Mouse (Mus musculus) lung, adult 2 months (tissue): ENCODE measurements around the gene Hsph1.

Experiments used
- CTCF ChIP-seq: fragments of 200-500 bp; IDR thresholded peaks from 2 replicates; pipeline ENCODE4 v1.5.1; 2011; ENCODE audit warnings: mild to moderate bottlenecking, low read length, control low read depth; ENCODE audit not compliant: insufficient read depth
- POLR2A ChIP-seq: fragments of 200-500 bp; IDR thresholded peaks from 2 replicates; pipeline ENCODE4 v1.6.1; 2011; ENCODE audit warnings: low read depth, mild to moderate bottlenecking, control low read depth, low read length, borderline replicate concordance; ENCODE audit errors: extremely low read depth

GRCm38 (mm10) chr5:149679886-149680285 lies 43.7 kb upstream of the Hsph1 start:
- no peak for TF ChIP-seq CTCF
- TF ChIP-seq POLR2A: no peak
